Mouse (Mus musculus) brain, adult 2 months (tissue): Measurements from ENCODE around the gene Acvrl1.
A peak's percentile ranks its signal among the peaks of the same experiment; 100 is the strongest.

Source experiments
- DNase-seq: peaks from one replicate; pipeline ENCODE4 v3.0.0; 2011; ENCODE audit warnings: low read depth, low spot score

The Acvrl1 gene

DNA sequence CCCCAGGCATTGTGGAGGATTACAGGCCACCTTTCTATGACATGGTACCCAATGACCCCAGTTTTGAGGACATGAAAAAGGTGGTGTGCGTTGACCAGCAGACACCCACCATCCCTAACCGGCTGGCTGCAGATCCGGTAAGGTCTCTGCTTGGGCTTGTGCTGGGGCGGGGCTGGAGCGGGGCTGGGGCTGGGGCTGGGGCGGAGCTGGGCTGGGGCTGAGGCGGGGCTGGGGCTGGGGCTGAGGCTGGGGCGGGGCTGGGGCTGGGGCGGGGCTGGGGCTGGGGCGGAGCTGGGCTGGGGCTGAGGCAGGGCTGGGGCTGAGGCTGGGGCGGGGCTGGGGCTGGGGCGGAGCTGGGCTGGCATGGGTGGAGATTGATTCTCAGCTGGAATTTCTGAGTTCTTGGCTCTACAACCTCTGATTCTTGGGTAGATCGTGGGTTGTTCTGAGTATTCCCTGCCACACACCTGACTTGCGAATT, 12.8 kb downstream of the Acvrl1 start:
- no peak for DNase-seq

DNA sequence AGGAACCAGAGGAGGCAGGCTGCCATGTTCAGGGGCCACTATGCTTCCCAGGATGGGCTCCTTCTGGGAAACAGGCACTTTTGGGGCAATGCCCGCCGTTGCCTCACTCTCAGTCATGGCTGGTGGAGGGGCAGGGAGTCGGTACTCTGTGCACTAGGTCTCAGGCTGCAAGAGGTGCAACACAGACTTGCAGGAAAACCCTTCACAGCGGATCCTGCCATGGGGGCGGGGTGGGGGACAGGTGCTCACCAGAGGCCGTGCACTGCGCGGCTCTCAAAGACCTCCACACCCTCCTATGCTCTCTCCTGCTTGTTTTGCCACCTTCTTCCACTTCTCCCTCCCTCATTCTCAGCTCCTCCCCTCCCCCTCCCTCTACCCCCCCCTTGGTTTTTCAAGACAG, 14.3 kb downstream of the Acvrl1 start:
- no peak for DNase-seq

DNA sequence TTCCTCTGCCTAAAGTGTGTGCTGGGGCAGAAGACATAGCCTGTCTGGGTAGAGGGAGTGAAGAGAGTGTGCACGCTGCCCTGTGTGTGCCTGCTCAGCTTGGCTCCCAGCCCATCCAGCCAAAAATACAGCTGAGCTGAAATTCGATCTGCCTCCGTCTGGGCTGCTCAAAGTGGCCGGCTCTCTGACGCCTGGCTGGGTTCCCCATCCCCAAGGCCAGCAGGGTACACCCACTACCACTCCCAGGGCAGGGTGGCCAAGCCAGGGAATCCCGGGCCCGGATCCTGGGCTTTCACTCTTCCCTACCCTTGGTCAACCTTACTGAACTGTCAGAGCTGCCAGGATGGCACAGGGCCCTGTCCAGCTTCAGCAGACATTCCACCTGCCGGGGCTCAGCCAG, 15.2 kb downstream of the Acvrl1 start:
- peak; percentile 53 for DNase-seq

DNA sequence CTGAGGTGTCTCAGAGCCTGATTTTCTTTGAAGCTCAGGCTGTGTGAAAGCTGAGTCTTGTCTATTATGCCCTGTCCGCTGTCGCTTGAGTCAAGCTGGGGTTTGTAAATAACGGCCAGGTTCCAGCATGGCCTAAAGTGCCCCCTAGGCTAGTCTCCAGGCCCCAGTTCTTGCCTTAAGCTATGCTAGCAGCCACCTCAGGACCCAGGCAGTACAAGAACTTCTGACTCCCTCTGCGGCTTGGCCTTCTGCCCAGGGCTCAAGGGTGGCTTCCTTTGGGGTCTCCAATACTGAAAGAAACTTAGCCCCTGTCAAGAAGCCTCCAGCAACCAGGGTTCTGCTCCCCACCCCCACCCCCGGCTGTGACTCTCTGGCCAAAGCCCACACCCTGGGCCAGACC, 15.9 kb downstream of the Acvrl1 start:
- DNase-seq, result no peak

DNA sequence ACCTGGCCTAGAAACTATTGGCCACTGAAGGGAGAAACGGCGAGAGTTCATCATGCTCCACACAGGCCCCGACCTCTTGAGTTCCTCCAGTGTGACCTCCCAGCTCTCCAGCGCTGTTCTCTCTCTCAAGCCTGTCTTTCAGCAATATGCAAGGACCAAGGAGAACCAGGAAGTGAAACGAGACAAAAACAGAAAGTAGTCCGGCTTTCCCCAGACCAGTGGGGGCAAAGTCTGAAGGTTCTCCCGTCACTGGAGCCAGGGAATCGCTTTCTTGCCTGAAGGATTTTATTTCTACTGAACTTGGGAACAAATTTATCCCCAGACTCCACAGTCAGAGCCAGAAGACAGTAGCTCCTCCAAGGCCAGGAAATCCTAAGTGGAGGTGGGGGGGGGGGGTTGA, 16.5 kb downstream of the Acvrl1 start:
- no peak for DNase-seq

DNA sequence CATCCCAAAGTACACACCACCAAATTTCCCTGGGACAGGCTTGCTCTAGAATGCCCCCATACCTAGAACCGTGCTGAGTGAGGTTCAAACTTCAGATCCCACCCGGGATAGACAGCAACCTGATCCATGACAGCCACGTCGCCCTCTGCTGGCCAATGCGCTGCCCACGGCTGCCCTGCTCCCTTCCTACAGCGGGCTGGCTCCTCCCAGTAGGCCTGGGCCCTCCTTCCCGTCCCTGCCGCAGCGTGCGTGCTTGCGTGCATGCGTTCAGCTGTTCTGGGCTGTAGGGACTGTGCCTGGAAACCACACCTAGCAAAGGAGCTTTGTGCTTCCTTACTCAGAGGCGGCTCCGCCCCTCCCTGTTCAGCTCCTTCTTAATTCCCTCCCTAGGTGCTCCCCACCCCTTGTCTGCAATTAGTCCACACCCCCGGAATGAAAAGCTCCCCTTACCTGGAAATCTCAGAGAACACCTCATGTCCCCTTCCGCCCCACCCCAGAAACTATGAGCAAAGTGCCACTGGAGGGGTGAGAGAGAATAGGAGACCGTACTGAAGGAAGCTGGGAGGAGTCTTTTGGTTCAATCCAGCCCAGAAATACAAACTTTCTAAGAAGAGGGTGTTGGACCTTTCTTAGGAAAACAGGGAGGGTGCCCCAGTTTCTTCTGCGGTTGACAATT, 17.2 kb downstream of the Acvrl1 start:
- peak; percentile 97 for DNase-seq

DNA sequence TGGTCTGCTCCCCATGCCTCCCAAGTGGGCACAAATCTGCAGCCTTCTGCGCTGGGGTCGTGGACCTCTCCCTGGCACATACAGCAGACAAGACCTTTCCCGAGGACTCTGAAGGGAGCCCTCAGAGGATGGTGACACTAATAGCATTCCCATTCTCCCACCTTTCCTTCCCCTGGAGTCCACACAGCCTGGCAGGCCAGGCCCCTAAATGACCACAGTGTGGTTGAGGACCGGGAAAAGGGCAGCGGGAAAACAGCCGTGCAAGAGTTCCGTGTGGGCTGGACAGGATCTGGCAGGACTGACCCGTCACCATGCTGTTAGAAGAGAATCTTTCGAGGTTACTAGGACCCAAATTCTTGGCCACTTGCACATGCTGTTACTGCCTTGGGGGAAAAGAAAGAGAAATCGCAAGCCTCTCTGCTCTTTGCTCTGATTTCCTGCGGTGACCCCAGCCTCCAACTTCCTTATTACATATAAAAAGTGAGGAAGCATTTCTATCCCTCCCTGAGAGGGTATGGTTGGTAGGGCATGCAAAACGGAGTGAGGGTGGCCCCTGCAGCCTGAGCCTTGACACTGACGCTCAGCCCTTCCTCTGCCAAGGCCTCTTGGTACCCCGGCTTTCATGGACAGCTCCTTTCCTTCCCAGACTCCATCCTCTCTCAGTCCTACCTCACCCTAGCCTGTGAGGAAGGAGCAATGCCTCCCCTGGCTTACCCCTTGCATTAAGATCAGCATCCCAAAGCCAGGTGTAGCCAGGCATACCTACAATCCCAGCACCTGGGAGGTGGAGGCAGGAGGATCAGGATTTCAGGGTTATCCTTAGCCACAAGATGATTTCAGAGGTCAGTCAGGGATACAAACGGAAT, 18.0 kb downstream of the Acvrl1 start:
- DNase-seq, result no peak

DNA sequence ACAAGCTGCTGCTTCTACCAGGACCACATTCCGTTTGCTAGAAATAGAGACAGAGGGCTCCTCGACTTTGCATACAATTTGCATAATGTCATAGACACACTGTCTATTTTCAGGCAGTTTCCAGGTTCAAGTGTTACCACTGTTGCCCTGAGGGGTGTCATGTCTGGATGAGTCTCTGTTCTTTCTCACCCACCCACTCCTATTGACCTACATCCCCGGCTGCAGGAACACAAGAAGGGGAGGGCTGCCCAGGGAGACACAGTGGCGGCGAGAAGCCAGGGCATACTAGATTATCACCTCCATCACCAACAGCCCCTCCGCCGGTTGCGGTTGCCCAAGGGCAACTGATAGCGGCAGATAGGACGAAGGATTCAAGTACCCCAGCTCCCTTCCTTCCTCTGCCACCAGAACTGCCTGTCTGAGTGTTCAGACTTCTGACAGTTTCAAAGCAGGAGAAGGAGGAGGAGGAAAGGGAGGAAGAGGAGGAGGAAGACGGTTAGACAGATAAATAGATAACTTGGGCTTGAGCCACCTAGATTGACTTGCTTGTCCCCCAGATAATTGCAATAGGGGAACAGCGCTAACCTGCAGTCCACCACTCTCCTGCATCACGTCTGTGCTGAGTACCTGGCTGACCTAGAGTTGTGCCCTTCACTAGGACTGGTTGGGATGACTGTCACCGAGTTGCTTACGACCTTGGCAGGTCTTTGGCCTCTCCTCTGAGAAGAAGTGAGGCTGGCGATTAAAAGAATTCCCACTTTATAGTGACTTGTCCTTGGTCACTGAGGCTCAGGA, 19.0 kb downstream of the Acvrl1 start:
- peak; percentile 60 for DNase-seq

DNA sequence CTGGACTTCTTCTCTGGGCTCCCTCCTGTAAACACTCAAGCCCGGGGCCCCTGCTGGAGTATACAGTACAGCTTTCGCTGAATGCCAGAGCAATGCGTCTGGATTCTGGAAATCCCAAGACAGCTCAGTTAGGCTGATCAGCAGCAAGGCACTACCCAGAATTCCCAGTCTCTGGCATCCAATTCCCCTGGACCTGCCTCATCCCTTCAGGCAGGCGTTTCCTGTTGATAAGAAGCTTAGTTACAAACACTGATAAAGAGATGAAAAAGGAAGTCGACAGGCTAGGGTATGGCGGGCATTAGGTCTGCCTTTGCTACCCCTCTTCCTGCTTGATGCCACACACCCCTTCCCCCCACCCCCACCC, 19.6 kb downstream of the Acvrl1 start:
- no peak for DNase-seq

DNA sequence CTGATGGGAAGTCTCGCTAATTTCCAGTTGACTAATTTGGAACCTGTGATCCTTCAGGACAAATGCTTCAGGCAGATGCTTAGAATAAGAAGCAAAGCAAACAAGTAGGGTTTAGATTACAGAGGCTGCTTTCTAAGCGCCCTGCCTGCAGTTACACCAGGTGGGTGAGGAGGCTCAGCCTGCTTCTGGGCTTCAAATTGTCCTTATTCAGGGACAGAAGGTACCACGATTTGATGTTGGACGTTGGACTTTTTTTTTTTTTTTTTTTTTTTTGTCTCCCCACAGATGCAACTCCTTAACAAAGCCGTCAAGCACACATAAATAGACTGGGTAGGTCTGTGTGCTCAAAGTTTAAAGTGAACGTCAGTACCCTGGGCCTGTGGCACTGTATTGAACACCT, 20.3 kb downstream of the Acvrl1 start:
- no peak for DNase-seq

DNA sequence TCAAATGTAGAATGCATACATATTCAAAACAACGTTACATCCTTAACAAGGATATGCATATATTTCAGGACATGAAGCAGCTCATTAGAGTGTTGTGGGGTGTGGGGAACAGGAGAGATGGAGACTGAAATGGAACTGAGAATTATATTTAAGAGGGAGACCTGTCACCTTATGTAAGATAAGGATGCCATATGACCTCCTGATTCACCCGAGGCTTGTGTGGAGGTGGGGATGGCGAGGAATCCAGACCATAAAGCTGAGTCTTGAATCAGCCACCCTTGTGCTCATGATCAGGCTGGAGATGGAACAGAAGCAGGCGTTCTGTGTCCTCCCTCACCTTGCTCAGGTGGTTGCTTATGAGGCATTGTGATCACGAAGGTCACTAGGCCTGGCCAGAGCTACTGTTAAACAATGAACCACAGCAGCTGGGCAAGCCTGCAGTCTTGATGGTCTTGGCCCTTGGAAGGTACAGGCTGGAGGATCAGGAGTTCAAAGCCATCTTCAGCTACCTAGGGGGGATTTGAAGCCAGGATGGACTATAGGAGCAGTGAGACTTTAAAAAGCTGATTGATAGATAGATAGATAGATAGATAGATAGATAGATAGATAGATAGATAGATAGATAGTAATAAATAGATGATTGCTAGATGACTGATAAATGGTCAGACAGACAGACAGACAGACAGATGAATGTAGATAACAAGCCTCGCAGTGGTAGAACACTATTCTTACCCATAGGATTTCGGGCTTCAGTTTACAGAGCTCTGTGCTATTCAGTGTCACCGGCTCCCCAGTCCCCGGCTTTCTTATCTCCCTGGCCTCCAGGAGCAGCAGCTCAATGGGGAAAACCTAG, 23.3 kb downstream of the Acvrl1 start:
- no peak for DNase-seq

DNA sequence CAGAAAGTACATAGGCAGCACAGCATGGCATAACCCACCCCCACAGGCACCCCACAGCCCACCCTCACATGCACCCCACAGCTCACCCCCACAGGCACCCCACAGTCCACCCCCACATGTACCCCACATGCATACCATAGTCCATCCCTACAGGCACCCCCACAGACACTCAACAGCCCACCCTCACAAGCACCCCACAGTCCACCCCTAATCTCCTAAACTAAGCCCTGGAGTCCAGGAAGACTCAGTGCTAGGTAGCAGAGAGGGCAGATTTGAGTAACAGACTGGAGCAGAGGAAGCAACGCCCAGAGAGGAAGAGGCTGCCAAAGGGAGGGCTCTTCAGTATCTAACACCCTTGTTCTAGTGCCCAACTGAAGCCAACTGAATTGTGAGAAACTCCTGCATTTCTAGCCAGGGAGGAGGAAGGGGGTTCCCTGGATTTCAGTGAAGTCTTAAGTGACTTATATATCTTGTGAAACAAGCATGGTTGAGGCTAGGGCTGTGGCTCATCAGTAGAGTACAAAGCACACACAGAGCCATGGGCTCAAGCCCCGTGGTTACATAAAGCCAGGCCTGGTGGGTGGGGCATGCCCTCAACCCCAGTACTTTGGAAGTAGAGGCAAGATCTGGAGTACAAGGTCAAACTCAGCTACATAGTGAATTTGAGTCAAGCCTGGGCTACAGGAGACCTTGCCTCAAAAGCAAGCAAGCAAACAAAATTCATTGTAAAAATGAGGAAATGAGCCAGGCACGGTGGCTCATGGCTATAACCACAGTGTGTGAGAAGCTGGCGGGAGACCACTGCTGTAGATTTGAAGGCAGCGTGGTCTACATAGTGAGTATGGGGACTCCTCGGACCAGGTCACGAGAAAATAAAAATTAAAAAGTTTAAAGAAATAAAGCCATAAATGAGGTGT, 26.6 kb downstream of the Acvrl1 start:
- DNase-seq, result no peak

DNA sequence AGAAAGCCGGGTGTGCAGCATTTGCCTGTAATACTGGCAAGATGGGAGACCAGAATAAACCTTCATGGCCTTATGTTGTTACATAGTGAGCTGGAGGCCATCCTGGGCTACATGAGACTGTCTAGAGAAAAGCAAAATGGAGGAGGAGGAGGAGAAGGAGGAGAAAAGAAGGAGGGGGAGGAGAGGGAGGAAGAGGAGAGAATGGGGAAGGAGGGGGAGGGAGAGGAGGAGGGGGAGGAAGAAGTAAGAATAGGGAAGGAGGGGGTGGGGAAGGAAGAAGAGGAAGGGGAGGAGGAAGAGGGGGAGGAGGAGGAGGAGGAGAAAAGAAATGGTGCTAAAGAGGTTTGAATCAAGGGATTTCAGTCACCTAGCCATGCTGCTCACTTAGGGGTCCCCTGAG, 31.8 kb downstream of the Acvrl1 start:
- DNase-seq, result no peak

DNA sequence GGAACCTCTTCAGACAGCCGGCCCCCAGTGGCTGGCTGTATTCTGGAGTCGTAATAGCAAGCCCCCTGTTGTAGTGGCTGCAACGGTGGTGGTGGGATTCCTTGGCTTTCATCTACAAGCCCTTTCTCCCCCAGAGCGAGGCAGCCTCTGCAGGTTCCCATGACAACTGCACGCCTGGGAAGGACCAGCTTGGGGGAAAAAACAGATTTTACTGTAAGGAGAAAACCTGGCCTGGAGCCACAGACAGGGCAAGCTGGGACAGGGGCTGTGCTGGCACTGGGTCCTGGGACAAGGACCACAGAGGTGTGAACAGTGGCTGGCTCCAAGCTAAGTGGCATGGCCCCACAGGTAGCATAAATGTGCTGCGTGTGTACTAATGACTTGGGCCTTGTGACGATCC, 32.3 kb downstream of the Acvrl1 start:
- DNase-seq, result peak; percentile 72

DNA sequence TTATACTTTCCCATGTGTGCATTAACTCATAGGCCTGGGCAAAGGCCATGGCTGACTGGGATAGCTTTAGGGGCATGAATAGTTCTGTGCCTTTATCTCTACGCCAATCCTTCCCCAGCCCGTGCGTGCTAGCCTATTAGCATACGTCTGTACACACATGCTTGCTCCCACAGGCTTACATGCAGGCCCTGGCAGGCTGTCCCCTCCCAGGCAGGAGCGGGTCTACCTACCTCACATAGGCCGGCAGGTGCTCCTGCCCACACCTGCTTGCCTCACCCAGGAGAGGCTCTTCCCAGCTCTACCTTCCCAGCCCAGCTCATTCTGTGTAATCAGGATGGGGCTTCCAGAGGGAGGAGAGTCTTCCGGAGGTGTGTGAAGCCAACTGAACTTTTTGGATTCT, 33.2 kb downstream of the Acvrl1 start:
- DNase-seq, result no peak

DNA sequence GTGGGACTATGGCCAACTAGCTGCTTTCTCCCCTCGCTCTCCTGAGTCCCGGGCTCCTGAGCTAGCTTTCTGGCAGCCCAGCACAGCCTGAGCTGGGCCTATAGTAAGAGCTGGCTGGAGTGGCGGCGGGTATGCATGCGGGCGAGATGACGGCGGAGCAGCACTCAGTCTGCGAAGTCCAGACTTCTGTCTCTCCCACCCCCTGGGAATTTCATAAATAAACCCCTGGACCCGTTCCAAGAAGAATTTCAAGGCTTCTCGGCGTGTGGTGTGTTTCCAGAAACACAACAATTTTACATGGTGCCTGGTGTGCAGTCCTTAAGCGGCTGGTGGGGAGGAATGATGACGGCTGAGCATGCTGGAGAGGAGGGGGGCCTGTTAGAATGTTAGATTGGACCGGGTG, 34.7 kb downstream of the Acvrl1 start:
- DNase-seq, result peak; percentile 69

DNA sequence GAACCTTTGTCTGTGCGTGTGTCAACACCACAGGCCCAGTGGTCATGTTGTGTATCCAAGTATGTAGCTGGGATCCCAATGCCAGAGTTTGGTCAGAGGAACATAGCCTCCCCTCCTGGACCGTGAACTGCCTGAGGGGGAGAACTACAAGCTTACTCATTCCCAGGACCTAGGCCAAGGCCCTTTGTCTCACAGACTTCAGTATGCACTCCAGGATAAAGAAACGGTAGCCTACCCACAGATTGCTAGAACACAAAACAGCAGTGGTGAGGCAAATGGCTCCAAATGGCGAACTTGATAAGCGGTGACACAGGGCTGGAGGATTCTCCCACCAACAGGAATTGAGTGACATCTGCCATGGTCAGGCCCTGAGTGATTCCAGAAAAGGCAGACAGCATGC, 35.5 kb downstream of the Acvrl1 start:
- DNase-seq, result no peak

DNA sequence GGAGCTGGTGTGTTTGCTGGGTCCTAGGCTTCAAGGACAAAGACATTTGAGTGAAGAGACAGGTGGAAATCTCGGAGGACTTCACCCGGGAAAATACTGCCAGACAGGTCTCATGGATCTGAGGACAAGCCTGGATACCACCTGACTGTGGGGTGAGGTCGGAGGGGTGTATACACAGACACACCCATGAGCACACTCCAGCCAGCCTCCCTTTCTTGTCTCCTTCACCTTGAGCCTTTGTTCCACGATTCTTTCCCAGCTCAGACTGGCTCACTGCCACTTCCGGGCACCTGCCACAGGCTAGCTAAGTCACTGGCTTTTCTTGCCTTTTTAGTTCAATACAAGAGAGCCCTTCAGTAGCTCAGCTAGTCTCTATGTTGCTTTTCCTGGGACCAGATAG, 36.0 kb downstream of the Acvrl1 start:
- DNase-seq, result no peak

DNA sequence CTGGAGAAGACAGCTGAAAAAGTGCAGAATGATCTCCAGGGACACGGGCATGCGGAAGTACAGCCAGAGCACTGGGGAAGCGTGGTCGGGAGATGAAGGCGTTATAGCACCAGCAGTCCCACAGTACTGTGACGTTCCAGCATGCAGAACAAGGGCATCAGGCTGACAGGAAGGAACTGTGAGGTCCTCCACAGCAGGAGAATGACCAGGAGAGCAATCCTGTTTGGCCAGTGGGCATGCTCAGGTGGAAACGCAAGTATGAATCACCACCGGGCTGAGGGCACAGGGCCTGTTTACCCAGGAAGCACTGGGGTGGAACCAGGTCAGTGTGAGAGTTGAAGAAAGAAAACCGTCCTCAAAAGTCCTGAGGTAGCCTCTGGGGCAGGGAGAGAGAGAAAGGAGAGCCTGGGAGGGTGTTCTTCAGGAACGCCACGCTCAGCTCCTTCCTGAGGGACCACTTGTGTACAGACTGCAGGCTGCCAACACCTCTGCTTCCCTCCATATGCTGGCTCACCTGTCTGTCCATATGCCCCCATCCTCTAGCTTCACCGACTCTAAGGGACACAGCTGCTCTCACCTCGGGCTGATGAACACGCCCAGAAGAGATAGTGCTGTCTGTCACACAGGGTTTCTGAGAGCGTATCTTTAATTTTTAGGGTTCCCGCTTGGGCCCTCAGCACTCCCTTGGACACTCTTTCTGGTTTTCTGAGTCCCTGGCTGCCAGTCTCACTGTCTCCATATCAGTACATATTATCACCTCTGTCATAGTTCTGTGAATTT, 37.5 kb downstream of the Acvrl1 start:
- peak; percentile 62 for DNase-seq

DNA sequence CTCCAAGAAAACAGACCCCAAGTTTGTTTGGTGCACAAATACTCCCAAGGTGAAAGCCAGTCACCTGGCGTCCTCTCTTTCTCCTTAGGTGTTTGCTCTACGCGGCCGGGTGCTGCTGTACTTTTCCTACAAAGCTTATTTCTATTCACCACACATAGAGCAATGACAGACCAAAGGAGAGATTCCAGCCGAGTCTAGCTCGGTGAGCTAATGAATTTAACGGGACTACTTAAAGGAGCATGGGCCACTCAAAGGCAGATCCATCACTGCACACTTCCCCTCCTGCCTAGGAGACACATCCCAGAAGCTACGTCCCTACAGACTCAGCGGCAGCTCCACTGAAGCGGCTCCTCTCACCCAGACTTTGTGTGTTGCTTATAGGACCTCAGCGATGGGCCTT, 39.2 kb downstream of the Acvrl1 start:
- DNase-seq, result no peak
